Mouse (Mus musculus) heart, postnatal 25 days (tissue): ENCODE results near the gene Brms1. TPM values are rescaled to one million over a fixed set of nuclear protein-coding genes. Genes with fewer than 3 reads are reported as not detected.
"Not testable (repeated sequence)": the region's sequence is repeated elsewhere in the genome, so short reads cannot be mapped to it uniquely, and the experiment has no call there.

ENCODE experiments used
- DNase-seq: peaks from one replicate; pipeline ENCODE4 v3.0.0; 2022; ENCODE audit warnings: low spot score
- intact Hi-C: fragments of 180-260 bp; cut with DNase I; formaldehyde crosslinking; loops from one replicate; pipeline ENCODE4 v1.15.1; 2025
- total RNA-seq, 2 experiments: library from RNA; stranded (reverse); gene quantifications; 2 replicates each; pipeline ENCODE4 v1.2.3; 2021

Brms1 gene
- 10 to 100 TPM; 11.4 to 12.3 TPM for total RNA-seq

DNA sequence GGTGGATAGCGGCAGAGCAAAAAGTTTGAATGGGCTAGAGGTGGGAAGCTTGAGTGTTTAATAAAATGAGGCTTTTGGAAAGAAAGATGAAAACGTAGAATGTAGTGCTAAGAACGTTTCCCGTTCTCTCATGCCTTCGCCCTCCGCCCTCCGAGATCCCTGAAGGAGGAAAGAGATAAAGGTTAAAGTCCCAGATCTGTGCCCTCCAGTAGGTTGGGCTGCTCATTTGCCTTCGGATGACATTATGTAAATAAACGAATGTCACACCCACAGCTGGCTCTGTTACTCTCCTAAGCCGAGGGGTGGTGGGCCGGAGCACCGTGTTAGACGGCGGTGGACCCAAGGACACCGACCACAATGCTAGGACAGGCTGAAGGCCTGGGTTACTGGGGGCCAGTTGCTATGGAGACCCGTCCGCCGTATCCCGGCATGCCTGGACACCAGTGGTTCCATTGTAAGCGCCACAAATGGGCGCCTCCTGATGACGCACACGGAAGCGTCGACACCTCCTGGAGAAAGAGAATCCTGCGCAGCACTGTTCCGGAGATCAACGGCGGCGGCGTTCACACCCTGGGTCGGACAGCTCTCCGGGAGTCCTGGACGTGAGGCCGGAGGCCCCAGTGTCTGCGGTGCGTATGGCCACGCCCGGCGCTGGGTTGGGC is at the start of gene Brms1:
TSS of gene Brms1 (plus strand) at position 493 of the 662 bp plus-strand sequence.
- DNase-seq, result peak; percentile 82
- intact Hi-C loops, result no loop called here

DNA sequence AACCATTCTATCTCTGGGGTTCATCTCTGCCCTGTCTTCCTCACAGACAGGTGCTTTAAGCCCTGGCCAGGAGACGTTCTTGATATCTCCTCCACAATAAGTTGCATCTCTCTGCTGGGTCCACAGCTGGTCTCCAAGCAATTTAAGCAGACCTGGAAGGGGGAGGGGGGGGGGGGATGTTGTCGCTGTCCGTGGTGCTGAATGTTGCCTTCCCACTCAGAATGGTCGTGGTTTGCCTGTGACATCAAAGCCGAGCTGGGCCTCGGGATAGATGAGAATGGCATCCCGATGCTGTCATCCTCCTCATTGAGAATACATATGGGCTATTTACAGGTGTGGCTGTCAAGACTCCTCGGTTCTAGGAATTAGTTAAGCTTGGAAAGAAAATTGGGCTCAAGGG is 48.8 kb upstream of the Brms1 start:
- intact Hi-C loops, result loop anchor here (10.0 kb wide), 1 partner anchor 368 kb away; the partner anchor contains the start of gene Rce1
- no peak for DNase-seq

DNA sequence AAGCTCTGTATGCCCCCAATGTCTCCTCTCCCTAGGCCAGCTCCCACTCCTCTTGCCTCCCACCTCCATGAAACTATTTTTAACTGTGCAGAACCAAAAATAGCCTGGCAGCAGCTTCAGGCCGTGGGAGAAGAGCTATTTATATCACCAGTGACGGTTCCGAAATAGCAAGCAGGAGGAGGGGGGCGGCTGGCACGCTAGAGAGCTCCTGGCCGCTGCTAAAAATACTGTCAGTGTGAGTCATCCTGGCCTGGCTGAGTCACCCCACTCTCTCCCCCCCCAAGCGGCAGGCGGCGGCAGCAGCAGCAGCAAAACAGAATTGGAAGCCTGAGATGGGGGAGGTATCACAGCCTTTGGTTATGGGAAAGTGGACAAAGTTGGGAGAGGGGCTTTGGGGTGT is 48.2 kb upstream of the Brms1 start:
- intact Hi-C loops, result loop anchor here (1.0 to 10.0 kb wide), 2 partner anchors 8 to 368 kb away; partner anchors contain the start of gene Rce1
- peak; percentile 60 for DNase-seq

DNA sequence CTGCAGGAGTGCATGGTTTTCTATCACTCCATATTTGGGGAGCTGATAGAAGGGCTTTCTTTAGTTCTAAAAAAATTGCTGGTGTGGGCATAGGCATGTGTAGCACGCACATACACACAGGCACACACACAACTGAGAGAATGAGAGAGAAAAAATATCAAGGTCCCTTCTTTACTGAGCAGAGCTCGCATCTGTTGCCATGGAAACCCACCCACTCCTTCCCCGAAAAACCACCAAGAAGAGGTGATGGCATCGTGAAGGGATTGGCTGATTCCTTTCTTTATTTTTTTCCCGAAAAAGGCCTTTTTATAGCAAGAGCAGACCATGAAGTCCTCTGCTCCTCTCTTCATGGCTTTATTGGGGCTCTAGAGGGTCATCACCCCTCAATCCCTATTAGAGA is 47.1 kb upstream of the Brms1 start:
- intact Hi-C loops, result loop anchor here (10.0 kb wide), 1 partner anchor 369 kb away; the partner anchor contains the start of gene Rce1
- no peak for DNase-seq

DNA sequence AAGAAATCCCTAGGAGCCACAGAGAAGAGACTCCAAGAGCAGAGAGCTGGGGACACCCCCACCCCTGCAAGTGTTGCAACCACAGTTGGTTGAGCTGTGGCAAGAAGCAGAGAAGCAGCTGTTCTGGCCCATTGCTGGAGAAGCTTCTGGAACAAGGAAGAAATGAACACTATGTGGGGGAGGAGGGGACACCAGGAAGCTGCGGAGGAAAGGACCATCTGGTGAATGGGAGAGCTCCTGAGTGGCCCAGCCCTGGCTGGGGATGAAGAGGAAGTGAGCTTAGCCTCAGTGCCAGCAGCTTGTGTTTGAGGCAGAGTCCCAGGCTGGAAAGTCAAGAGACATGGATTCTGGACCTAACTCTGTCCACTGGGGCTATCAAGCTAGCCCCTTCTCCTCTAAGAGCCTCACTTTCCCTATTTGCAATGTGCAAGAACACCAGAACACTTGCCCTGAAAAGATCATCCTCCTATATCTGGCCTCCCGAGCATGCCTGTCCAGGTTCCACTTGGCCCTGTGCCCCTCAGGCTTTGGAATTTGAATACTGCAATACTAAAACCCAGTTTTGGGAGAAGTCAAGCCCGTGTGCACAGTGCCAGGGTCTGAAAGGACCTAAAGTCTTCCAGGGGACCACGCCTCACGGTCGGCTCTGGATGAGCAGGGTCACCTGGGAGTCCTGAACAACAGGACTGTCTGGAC is 41.6 kb upstream of the Brms1 start:
- intact Hi-C loops, result loop anchor here (5.0 to 10.0 kb wide), 2 partner anchors 247 to 375 kb away; partner anchors contain the start of gene Rce1
- no peak for DNase-seq

DNA sequence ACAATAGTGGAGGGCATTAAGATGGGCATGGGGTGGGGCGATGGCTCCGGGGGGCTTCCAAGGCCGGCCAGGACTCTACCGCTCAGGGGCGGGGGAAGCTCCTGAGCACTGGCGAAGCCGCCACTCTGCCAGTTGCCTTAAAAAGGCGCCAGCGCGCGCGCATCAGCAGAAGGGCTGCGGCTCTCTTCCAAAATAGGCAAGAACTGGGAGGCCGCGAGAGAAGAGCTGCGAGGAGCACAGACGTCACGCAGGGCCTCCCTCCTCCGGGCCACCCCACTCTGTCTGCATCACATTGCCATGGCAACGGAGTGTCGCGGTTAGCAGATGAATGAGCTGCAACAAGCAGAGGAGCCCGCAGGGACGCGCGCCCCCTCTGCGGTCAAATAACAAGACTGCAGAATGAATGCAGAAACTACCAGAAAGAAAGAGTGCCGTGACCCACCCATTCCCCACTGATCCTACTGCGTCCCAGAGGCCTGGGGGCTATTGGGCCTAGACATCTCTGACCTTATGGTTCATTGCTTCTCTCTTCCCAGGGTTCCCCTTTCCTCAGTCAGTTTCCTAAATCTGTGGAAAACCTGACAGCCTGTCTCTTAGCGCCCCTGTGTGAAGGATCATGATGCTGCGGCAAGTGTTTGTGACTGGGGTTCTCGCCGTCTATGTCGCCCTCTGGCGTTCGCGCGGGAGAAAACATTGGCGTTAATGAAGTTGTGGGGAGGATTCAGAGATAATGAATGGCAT is 39.3 kb upstream of the Brms1 start:
- DNase-seq, result peak; percentile 46
- intact Hi-C loops, result loop anchor here (1.0 to 5.0 kb wide), 3 partner anchors 9 to 250 kb away; no protein-coding TSS in a partner anchor

DNA sequence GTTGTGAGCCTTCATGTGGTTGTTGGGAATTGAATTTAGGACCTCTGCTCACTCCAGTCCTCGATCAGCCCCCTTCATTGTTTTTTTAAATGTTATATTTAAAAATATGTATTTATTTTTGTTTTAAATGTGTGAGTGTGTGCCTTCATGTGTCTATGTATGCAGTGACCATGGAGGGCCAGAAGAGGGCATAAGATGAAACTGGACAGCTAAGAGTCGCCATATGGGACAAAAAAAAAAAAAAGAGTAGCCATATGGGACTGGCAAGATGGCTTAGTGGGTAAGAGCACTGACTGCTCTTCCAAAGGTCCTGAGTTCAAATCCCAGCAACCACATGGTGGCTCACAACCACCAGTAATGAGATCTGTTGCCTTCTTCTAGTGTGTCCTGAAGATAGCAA is 37.5 kb upstream of the Brms1 start:
- not testable (repeated sequence) for DNase-seq
- intact Hi-C loops, result loop anchor here (5.0 kb wide), 1 partner anchor 251 kb away; no protein-coding TSS in a partner anchor

DNA sequence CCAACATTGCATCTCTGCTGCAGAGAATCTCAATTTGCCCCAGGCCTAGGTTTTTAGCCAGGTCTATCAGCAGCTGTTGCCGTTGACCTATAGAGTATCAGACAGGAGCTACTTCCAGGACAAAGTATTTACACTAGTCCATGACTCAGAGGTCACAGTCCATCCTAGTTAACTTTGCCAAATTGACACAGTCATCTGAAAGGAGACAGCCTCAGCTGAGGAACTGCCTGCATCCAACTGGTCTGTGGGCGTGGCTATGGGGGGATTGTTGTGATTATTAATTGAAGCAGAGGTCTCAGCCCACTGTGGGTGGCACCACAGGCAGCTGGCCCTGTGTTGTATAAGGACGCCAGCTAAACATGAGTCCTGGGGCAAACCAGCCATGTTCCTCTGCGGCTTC is 36.2 kb upstream of the Brms1 start:
- no peak for DNase-seq
- intact Hi-C loops, result loop anchor here (5.0 kb wide), 1 partner anchor 253 kb away; no protein-coding TSS in a partner anchor

DNA sequence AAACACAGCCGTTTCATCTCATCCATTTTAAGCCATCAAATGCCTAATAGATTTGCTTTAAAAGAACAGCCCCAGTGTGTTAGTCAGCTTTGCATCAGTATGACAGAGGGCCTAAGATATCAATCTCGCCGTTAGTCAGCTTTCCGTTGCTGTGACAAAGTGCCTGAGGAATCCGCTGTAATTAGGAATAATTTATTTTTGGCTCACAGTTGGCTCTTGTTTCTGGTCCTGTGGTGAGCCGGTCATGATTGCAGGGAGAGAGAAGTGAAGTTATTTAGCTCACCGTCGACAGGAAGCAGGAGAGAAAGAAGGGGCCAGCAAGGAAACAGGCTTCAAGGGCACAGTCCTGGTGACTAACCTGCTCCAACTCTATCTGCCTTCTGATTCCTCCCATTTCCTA is 28.0 kb upstream of the Brms1 start:
- DNase-seq, result no peak
- intact Hi-C loops, result no loop called here

DNA sequence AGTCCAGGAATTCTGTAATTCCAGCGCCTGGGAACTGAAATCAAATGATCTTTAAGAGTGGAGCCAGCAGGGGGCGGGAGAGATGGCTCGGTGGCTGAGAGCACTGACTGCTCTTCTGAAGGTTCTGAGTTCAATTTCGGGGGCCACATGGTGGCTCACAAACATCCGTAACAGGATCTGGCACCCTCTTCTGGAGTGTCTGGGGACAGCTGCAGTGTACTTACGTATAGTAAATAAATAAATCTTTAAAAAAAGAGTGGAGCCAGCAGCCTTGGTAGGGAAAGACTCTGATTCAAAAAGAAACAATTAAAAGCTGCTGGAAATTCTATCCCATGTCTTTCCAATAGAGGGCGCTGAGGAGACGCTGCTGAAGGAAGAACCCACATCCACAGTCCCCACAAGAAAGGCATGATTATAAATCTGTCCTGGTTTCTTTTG is 26.2 kb upstream of the Brms1 start:
- intact Hi-C loops, result loop anchor here (2.0 kb wide), 1 partner anchor 58 kb away; no protein-coding TSS in a partner anchor
- DNase-seq, result no peak

DNA sequence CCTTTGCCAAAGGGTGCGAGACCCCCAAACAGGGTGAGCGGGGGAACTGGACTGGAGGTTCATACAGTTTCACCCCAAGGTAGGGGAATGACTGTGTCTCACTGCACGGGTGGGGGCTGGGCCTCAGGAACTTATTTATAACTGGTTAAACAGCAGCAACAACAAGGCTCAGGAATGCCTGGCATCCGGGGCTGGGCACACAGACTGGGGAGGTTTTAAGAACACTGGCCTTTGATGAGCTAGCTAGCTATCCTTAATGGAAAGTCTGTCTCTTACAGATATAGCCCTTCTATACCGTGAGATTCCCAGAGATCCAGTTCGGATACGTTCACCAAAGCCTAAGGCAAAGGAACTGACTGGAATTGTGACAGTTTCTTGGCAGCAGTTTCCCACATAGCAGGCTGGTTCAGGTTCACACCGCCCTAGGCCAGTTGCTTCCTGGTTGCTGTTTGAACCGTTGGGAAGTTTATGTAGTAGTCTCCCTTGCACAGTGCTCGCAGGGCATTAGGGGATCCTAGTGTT is 24.9 kb upstream of the Brms1 start:
- DNase-seq, result no peak
- intact Hi-C loops, result no loop called here

DNA sequence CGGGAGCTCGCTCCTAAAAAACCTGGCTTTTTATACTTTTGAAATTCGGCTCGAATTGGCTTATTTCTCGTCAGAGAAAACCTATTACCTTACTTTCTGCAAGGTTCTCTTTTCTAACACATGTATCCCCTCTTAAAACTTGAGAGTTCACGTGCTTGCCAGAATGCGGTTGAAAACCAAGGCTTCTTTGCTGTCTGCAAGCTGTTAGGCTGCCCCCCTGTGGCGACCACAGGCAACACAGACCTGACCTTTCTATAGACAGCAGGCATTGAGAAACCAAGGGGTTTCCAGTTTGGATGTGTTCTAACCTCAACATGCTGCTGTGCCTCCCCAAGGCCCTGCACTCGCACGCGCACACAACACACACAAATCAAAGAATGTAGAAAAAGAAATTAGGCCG is 24.4 kb upstream of the Brms1 start:
- DNase-seq, result no peak
- intact Hi-C loops, result no loop called here

DNA sequence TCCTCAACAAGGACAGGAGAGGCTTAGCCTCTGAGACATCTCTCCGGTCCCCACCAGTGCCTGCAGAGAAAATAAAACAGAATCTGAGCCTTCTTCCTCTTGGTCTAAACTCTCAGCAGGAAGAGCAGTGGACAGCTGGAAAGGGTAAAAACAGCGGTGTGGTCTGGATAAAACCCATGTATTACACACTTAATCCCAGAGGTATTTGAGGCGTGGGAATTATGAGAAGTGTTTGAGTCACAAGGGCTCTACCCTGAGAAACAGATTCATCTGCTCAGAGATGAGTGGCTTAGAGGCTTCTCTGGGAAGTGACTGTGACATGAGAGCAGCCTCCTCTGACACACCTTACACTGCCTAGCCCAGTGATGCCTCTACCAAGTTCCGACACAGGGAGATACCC is 23.5 kb upstream of the Brms1 start:
- intact Hi-C loops, result no loop called here
- DNase-seq, result no peak

DNA sequence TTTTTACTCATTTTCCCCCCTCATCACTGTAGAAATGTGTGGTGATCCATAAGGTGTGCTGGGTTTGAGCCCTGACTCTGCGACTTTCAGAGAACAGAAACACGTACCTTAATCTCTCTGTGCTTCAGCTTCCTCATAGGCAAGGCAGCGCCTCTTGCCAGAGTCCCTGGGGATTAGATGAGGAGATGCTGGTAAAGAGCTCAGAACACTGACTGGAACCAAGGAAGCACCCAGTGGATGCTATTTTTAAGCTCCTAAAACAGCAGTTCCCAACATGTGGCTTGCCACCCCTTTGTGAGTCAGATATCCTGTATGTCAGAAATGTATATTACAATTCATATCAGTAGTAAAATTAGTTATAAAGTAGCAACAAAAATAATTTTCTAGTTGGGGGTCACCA is 23.0 kb upstream of the Brms1 start:
- intact Hi-C loops, result no loop called here
- no peak for DNase-seq

DNA sequence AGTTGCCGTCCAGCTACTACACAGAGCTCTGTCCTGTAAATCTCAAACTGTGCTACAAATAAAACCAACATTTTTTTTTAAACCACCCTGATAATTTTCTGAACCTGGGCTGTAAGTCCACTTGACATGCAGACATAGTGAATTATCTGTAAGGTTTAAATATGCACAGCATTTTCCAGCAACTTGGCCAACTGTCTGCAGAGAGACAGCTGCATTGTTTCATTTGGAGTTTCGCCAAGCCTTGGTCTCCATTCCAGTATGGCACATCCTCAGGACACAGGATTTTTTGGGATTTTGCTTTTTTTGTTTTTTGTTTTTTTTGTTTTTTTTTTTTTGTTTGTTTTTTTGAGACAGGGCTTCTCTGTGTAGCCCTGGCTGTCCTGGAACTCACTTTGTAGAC is 19.7 kb upstream of the Brms1 start:
- intact Hi-C loops, result no loop called here
- DNase-seq, result no peak

DNA sequence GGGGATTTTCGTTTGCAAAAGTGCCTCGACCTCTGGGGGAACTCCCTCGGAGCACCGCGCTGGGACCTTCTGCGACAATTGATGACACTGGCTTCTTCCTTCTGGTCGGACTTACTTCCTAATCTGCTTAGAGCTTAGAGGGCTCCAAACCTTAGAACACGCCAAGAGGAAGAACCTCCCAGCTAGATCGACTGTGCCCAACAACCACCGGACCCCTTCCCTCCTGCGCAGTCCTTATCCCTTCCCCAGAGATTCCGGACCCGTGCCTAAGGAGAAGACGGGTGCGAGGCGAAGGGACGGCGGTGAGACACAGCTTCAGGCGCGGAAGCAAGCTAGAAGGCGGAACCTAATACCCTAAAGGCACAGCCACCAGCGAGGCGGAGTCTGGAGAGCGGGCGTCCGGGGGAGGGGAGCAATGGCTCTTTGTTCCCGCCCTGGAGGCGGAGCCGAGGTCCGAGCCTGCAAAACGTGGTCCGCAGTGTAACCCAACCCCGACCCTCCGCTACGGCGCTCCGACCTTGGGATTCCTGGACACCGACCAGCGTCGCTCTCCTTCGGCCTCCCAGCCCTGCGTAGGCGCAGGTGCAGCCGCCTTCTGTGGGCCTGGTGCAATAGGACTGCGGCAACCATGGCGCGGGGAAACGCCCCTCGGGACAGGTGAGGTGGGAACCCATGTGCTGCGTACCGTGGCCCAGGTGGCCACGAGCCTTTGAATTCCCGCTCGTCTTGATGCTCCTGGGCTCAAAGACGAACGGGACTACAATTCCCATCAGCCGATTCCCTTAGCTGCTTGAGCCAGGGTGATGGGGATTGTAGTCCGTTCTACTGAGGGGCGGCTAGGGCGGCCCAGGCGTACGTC is 17.3 kb upstream of the Brms1 start, which contains the start of gene Slc29a2:
TSS of gene Slc29a2 (plus strand) at position 240 of the 859 bp plus-strand sequence.
- intact Hi-C loops, result loop anchor here (2.0 kb wide), 1 partner anchor 15 kb away; the partner anchor contains the start of genes AC124502.3 and B4gat1
- DNase-seq, result peak; percentile 87

DNA sequence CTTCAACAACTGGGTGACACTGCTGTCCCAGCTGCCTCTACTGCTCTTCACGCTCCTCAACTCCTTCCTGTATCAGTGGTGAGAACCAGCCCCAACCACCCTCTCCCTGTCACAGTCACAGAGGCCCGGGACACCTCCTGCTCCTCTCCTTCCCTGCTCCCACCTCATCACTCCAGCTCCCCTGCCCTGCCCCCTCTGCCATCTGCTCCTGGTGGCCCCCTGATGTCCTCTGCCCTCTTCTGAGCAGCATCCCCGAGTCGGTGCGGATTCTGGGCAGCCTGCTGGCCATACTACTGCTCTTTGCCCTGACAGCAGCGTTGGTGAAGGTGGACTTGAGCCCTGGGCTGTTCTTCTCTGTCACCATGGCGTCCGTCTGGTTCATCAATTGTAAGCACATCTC is 15.0 kb upstream of the Brms1 start:
- no peak for DNase-seq
- intact Hi-C loops, result no loop called here

DNA sequence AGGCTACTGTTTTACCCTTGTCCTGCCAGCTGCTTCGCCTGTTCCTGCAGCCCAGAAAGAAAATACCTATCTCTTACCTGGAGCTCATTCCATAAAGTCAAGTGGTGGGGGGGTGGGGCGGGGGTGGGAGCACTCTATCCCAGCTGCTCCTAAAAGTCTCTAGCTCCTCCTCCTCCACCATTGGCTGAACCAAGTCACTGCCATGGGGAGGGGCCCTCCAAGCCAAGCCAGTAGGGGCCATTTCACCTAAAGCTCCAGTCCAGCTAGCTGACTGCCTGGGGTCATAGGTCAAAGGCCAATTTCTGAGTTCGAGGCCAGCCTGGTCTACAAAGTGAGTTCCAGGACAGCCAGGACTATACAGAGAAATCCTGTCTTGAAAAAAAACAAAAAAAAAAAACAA is 8.5 kb upstream of the Brms1 start:
- intact Hi-C loops, result no loop called here
- no peak for DNase-seq

DNA sequence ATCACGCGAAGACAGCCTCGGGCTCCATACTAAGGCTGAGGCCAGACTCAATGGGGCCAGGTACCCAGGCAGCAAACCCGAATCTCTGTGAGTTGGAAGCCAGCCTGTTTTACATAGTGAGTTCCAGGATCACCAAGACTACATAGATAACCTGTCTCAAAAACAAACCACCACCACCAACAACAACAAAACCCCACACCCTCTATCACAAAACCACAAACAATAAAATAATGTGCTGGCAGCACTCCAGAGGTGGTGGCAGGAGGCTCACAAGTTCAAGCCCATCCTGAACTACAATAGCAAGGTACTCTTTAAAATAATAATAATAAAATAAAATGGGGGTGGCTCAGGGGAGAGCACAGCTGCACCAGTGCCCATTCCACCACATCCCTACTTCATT is 4.6 kb upstream of the Brms1 start:
- DNase-seq, result no peak
- intact Hi-C loops, result no loop called here
